Mouse (Mus musculus) kidney, adult 2 months (tissue): ENCODE measurements at regions not wholly inside any gene's neighbourhood (a gene's known extent, or its start where the extent isn't known, plus 50 kb on each side); places are given as distances from the start of the nearest gene placed in this dataset.

ENCODE experiments used
- DNase-seq: peaks from one replicate; pipeline ENCODE4 v3.0.0; 2021
- H3K27ac ChIP-seq: fragments of 200-500 bp; 2 replicates; pipeline ENCODE4 v1.5.1; 2012; ENCODE audit warnings: low read depth, low read length, control low read depth, inconsistent platforms; ENCODE audit not compliant: insufficient read depth
- H3K27me3 ChIP-seq: fragments of 200-500 bp; replicated peaks from 2 replicates; pipeline ENCODE4 v1.6.1; 2012; ENCODE audit warnings: mild to moderate bottlenecking, moderate library complexity, low read length, inconsistent platforms; ENCODE audit not compliant: control insufficient read depth, insufficient read depth
- H3K36me3 ChIP-seq: fragments of 200-500 bp; 2 replicates; pipeline ENCODE4 v1.6.1; 2012; ENCODE audit warnings: mild to moderate bottlenecking, moderate library complexity, low read length, inconsistent platforms; ENCODE audit not compliant: control insufficient read depth, insufficient read depth
- H3K4me1 ChIP-seq: fragments of 200-500 bp; 2 replicates; pipeline ENCODE4 v1.6.1; 2011; ENCODE audit warnings: low read length; ENCODE audit not compliant: control insufficient read depth, insufficient read depth
- H3K4me3 ChIP-seq: fragments of 200-500 bp; 2 replicates; pipeline ENCODE4 v1.5.1; 2011; ENCODE audit warnings: mild to moderate bottlenecking, low read depth, low read length, control low read depth; ENCODE audit not compliant: insufficient read depth
- CTCF ChIP-seq: fragments of 200-500 bp; conservative IDR thresholded peaks from 2 replicates; pipeline ENCODE4 v1.5.1; 2011; ENCODE audit warnings: low read depth, mild to moderate bottlenecking, control low read depth, low read length, moderate library complexity, mixed read lengths; ENCODE audit not compliant: insufficient read depth, insufficient read length
- POLR2A ChIP-seq: fragments of 200-500 bp; IDR thresholded peaks from one replicate; pipeline ENCODE4 v1.6.1; 2011; ENCODE audit warnings: low read depth, low read length, control low read depth
- WGBS: fragments of 180-500 bp; shearing (Covaris S2); methylation state at CpG from one replicate; pipeline ENCODE4 v1.1.7; 2018; 5-methylcytosine and 5-hydroxymethylcytosine counted together

DNA sequence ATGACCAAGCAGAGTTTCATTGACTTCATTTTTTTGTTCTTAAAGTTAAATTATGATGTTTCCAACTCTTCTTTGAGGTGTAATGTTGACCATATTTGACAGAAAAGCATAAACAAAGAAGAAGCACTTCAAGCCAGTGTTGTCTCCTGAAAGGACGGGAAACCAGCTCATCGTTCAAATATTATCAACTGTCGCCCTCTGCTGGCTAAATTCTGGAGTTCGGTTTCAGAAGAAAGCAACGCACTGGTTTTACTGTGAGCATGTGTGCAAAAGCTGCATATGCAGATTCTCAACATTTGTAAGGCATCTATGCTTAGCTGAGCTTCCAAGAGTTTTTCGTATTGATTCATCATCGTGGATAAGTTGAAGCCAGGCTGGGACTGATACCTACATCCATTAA, 313.6 kb upstream of the Btbd3 start:
- H3K27me3 ChIP-seq = no peaks in the 10 kb centered on the region
- WGBS = 5% methylated on average over 7 of the region's 7 CpGs
- H3K36me3 ChIP-seq = no peaks in the 10 kb centered on the region
- DNase-seq = peak; percentile 78
- no peak overlapping the region for H3K4me3 ChIP-seq
- H3K4me1 ChIP-seq = no peaks in the 10 kb centered on the region
- H3K27ac ChIP-seq = no peak overlapping the region
- TF ChIP-seq POLR2A (no peak), CTCF (peak; percentile 52)

DNA sequence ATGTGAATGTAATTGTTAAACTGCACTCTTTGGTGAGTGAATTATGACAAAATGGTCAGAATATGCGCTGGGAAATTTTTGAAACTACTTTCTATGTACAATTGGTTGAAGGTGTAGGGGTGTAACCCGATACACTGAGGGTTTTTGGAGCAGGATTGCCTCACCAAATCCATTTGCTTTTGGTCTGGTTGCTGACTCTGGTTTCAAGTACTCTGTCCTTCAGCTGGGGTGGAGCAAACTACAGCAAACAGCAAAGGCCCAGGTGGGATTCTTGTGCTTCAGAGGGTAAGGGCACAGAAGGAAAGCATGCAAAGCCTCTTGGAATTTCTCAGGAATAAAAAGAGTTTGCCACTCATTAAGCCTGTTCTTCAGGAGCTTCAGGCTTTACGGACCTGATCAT, 316.8 kb upstream of the Btbd3 start:
- WGBS = 90% methylated on average over 3 of the region's 3 CpGs
- Histone ChIP-seq H3K4me1 (no peaks in the 10 kb centered on the region), H3K36me3 (no peaks in the 10 kb centered on the region), H3K27ac (no peak overlapping the region), H3K4me3 (no peak overlapping the region), H3K27me3 (no peaks in the 10 kb centered on the region)
- DNase-seq = no peak
- no peak for TF ChIP-seq POLR2A
- TF ChIP-seq CTCF = no peak

DNA sequence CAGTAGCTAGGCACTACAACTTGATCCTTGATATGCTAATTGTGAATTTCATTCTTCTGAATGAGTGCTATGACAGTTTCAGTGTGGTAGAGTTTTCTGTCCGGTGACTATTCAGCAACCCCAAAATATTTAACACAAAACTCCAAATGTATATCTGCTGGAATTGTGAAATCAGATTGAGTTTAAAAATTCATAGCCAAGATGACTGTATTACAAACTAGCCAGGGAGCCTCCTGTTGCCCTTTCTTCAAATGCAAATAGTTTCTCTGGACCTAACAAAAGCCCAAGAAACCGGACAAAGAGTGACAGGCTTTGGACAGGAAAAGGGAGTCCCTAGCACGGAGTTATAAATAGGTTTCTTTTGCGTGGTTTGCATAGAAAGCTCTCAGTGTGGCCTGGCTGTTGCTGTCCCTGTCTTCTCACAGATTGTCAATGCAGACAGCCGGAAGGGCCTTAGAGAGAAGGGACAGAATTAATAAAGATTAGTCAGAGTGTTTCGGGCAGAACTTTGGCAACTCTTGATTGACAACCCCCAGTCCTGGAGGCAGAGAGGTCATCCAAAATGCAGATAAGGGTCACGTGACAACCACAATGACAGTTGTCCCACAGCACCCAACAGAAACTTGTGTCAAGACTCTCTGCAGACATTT, 317.4 kb upstream of the Btbd3 start:
- Histone ChIP-seq H3K27me3 (no peaks in the 10 kb centered on the region), H3K36me3 (no peaks in the 10 kb centered on the region), H3K27ac (no peak overlapping the region), H3K4me1 (no peaks in the 10 kb centered on the region), H3K4me3 (no peak overlapping the region)
- DNase-seq = no peak
- TF ChIP-seq CTCF = no peak
- no peak for TF ChIP-seq POLR2A
- 68% methylated on average over 7 of the region's 7 CpGs for WGBS

DNA sequence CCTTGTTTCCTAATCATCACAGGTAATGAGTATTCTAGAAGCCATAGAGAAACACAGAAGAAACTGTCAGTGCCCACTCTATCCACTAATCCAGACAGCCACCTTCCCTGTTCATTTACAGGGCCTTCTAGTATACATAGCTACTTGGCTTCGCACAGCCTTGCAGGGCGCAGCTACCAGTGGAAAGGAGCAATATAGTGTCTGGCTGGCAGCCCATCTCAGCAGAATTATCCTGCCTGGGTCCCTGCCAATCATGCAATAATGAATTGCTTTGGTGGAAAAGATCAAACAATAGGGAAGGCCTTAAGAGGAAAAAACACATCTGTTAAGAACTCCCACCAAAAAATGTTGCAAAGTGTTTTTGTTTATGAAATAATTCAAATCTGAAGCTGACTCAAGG, 319.8 kb upstream of the Btbd3 start:
- Histone ChIP-seq H3K36me3 (no peaks in the 10 kb centered on the region), H3K27me3 (no peaks in the 10 kb centered on the region), H3K4me1 (no peaks in the 10 kb centered on the region), H3K27ac (no peak overlapping the region), H3K4me3 (no peak overlapping the region)
- no peak for DNase-seq
- 68% methylated on average over 2 of the region's 2 CpGs for WGBS
- TF ChIP-seq POLR2A (no peak), CTCF (no peak)

DNA sequence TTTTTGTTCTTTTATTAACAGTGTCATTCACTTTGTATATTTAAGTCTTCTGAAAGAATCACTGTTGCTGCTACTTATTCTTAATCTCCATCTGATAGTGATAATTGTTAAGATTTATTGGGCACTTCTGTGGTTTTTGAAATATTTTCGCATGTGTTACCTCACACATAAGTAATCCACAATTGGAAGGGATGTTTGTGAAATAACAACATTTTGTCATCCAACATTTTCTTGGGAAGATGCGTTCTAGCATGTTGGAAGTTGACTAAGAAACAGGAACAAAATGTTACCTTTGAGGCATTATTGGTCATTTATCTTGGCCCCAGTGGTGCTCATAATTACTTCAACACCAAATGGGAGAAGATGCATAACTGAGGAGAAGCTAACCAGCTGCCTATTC, 323.4 kb upstream of the Btbd3 start:
- TF ChIP-seq CTCF (no peak), POLR2A (no peak)
- Histone ChIP-seq H3K27me3 (no peaks in the 10 kb centered on the region), H3K4me1 (no peaks in the 10 kb centered on the region), H3K4me3 (no peak overlapping the region), H3K36me3 (no peaks in the 10 kb centered on the region), H3K27ac (no peak overlapping the region)
- 88% methylated on average over 2 of the region's 2 CpGs for WGBS
- DNase-seq = no peak

DNA sequence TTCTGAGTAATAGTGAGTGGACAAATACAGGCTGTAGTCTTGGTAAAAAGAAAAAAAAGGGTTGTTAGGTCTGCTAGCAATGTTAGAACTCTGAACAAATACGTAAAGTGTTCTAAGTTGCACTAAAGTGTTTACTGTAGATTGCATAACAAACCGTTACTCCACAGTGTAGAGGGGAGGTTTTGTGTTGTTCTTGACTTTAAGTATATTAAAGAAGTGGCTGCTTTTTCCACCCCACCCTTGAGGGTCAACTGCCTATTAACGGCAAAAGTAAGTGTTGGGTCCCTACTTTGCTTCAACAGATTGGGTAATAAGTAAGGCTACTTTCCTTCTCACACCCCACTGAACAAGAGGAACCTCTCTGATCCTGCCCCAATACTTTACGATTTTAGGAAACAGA, 323.9 kb upstream of the Btbd3 start:
- Histone ChIP-seq H3K4me3 (no peak overlapping the region), H3K4me1 (no peaks in the 10 kb centered on the region), H3K36me3 (no peaks in the 10 kb centered on the region), H3K27ac (no peak overlapping the region), H3K27me3 (no peaks in the 10 kb centered on the region)
- WGBS = 71% methylated on average over 4 of the region's 4 CpGs
- TF ChIP-seq POLR2A = no peak
- no peak for TF ChIP-seq CTCF
- DNase-seq = no peak

DNA sequence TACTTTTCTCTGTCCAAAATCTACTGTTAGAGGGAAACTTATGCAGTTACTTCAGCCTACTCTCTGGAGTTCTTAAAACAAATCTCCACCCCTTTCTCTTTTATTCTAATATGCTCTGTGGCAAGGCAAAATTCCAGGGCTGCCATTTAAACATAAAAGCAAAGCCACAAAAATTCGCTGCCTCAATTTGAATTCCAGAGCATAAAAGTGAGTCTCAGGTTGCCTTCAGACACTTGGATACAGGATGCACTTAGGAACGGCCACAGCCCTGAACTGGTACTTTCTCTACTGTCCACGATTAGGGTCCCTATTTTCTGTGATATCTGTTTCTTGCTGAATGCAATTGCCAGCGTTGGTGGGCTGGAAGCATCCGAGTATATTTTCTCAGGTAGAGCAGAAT, 330.9 kb upstream of the Btbd3 start:
- TF ChIP-seq CTCF (no peak), POLR2A (no peak)
- DNase-seq = no peak
- 56% methylated on average over 5 of the region's 5 CpGs for WGBS
- Histone ChIP-seq H3K36me3 (no peaks in the 10 kb centered on the region), H3K4me3 (no peak overlapping the region), H3K27ac (no peak overlapping the region), H3K27me3 (no peaks in the 10 kb centered on the region), H3K4me1 (no peaks in the 10 kb centered on the region)
